Mouse (Mus musculus): ENCODE data around the gene Csnk1d.

The Csnk1d gene

DNA sequence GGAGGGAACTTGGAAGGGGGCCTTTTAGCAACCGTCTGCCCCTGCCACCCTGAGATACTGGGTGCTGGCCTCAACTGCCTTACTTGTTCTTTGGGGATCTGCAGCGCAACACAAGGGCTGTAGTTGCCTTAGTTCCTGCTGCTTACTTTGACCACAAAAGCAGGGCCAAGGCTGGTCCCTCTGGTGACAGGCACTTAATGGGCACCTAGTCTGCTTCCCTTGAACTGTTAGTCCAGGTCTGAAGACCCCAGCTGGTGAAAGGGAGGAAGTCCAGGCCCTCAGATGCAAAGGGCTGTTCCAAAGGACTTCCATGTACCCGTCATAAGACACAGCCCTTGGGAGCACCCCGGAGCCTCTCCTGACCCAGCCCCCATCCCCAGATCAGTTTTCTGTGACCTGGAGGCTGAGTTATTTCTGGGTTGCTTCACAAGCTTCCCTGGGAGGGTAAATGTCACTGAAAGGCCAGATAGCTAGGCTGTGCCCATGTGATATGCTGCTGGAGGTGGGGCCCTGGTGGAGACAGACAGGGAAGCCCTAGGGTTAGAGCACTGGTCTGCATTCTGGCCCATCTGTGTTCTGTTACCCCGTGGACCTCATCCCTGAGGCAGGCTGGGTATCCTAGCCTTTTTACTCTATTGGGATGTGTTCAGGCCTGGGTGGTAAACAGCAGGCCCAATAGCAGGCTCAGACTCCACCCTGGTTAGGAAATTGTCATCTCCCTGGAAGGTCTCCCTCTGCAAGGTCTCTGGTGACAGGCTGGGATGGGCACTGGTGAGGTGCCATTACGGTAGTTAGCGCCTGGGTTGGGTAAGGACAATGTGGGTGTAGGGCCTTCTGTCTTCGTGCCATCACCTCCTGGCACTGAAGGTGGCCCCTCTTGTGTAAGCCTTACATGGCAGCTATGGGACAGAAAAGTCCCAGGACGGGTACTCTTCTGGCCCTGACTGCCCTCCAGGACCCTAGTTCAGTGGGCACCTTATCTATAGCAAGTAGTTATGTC is 39.1 kb downstream of the Csnk1d start:
- DNase-seq (ENCODE audit: low spot score), result no peak

DNA sequence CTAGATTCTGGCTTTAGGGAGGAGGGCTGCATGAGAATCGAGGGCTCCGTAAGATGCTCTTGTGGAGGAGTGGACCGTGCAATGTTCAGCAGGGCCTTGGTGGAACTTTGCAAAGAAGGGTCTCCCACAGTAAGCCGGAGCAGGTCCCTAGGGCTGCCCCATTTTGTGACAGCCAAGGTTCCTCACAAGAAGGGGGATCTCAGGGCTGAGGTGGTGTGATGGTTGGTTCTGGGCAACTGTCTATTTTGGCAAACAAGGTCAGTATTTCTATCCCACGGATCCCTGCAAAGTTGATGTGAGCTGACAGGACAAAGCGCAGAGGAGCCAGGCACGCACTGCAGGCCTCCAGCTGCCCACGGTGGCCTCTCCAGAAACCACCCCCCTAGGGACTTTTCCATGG is 39.9 kb downstream of the Csnk1d start:
- no peak for DNase-seq (ENCODE audit: low spot score)

DNA sequence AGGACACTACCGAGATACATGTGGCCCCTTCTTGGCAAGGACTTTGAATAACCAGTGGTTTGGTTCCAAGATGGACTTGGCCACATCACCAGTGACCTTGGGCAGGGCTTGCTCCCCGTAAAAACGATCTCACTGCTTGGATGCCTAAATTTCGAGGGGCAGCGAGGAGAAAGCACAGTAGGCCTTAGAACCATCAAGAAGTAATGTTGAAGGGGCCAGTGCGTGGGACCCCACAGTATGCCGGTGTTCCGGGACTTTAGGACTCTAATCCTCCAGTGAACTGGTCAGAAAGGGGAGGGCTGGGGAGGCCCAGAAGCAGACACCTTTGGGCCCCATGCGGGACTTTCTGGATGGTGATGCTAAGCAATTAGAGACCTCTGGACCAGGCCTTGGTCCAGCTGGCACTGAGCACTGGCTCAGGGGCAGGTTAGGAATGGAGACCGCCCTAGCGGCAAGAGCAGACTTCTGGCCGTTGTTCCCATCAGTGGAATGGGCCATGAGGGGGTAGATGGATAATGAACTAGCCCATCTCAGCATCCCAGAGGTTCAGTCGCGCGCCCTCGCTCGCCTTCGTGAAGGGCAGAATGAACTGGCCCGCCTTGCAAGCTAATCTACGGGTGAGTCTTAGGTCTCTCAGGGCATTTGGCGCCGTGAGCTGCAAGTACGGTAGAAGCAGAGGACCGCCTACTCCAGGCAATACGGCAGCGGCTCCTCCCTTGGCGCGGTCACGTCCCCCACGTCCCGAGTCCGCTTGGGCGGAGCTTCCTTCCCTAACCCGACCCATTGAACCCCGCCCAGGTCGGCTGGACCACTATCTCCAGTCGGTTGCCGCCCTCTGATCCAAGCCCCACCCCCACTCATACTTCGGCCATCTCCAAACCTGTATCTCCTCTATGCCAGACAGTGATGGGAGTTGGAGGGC is 40.6 kb downstream of the Csnk1d start:
- peak; percentile 62 for DNase-seq (ENCODE audit: low spot score)

DNA sequence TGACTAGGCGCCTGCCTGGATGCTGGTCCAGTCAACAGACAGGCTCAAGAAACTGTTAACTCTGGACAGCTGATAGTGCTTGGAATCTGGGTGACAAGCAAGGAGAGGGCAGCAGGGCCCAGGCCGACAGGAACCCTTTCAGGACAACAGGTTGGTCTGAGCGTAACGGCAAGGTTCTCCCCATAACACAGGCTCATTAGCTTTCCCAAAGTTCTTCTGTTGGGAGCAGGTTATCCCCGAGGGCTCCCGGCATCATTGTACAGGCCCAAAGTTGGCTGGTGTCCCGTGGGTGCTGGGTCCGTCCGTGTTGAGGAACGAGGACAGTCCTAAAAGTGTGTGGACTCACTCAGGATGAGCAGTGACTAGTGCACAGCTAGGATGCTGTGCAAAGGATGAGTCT is 41.3 kb downstream of the Csnk1d start:
- DNase-seq (ENCODE audit: low spot score), result no peak

DNA sequence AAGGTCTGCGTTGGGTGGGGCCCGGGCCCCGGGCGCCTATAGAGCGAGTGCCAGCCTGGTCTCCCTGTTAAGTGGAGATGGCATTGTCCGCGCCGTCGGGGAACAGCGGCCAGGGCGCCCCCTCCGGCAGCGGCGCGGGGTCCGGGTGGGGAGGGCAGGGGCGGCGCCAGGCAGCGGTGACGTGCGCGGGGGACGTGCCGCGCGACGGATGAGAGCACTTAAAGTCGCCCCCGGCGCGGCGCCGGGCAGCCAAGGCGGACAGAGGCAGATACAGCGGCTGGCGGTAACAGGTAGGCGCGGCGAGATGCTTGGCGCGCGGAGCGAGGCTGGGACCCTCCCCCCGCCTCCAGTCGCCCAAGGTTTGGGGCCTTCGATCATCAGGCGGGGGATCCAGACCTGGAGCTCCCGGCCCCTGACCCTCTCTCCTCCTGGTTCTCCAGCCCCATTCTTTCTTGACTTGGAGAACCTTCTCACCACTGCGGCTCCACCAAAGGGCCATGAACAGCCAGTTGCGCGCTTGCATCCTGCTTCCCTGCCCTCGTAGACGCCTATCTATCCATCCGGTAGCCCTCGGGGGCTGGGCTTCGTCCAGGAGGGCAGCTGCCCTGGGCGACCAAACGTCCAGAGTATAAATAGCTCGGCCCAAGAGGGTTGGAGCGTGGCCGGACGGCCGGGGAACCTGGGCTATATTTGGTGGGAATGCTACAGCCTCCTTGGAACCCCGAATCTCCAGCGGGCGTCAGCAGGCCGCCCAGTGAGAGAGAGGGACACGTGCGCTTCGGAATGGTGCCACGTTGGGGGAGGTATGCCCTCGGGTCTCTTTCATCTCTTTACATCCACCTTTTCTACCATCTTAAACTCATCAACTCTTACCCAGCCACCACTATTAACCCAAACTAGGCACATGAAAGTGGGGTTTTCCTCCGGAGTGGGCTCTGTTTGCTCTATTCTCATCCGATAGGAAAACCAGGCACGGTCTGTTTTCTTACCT is 42.0 kb downstream of the Csnk1d start:
- no peak for DNase-seq (ENCODE audit: low spot score)

DNA sequence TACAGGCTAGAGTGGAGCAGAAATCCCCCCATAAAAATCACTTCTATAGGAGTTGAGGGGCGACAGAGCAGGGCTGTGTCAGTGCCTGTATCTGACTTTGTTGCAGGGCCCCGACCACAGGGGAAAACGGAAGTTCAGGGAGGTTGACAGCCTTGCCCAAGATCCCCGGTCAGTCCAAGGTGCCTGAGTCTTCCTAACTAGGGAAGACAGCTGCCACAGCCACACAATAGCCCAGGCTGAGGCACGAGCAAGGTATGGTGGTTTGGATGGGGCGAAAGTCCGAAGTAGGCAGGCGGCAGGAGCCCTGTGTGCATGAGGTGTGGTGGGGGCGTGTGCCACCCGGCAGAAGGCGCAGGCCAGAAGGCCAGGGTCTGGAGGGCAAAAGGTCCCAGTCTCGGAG is 42.8 kb downstream of the Csnk1d start, which contains the start of gene Slc16a3:
TSS of gene Slc16a3 (plus strand) at position 153 of the 400 bp plus-strand sequence.
- DNase-seq (ENCODE audit: low spot score), result no peak

DNA sequence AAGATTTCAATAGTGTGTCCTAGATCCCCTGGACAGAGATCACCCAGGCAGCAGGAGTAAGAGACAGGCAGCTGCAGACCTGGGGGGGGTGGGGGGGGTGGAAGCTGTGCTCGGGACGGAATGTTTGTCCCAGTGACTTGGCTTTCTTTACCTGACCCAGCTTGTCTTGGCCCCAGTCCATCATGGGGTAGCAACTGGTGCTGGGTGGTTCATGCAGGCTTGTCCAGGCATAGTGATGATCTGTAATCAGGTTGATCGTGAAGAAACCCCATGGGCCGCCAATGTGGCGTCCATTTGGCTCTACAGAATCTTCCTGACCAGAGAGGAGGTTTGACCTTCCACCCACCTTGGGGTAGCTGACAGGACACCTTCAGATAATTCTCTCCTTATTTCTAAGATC is 45.2 kb downstream of the Csnk1d start:
- no peak for DNase-seq (ENCODE audit: low spot score)

DNA sequence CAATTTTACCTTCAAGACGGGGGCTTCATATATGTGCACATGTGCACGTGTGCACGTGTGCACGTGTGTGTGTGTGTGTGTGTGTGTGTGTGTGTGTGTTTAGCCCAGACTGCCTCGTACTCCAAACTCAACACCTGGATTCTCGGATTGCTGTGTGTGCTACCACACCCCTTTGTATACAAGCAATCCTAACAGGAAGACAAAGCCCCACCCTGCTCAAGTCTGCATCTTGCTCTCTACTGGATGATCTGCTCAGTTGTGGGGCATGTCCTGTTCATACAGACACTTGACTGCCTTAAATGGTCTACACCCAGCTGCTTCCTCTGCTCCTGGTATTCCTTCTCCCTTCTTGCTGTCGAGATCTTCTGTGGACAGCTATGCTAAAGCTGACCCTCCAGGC is 45.9 kb downstream of the Csnk1d start:
- DNase-seq (ENCODE audit: low spot score), result no peak

DNA sequence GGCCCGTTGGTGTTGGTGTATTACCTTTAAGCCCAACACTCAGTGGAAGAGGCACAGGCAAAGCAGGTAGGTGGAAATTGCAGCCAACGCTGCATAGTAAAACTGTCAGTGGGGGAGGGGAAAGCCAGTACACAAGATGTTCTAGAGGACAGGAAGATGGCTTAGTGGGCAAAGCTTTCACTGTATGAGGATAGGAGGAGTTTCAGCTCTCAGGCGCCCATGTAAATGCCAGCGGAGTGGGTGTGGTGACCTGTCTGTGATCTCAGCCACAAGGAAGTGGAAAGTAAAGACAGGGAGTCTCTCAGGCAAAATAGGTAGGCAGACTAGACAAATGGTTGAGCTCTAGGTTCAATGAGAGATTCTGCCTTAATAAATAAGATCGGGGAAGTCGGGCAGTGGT is 50.2 kb downstream of the Csnk1d start:
- no peak for DNase-seq (ENCODE audit: low spot score)

DNA sequence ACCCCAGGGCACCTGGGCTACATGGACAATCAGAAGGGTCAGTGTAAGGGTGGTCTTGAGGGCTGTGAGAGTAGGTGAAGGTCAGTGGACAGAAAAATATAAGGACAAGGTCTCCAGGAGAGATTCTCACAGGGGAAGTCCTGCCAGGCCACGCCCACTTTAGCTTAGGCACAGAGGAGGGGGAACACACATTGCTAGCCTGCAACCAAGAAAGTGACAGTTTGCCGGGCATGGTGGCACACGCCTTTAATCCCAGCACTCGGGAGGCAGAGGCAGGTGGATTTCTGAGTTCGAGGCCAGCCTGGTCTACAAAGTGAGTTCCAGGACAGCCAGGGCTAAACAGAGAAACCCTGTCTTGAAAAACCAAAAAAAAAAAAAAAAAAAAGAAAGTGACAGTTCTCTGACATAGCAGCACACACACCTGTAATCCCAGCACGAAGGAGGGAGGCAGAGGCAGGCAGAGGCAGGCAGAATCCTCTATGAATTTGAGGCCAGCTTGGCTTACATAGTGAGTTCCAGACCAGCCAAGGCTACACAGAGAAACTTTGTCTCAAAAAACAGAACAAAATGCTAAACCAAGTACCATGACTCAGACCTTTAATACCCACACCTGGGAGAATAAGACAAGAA is 51.3 kb downstream of the Csnk1d start:
- DNase-seq (ENCODE audit: low spot score), result no peak

DNA sequence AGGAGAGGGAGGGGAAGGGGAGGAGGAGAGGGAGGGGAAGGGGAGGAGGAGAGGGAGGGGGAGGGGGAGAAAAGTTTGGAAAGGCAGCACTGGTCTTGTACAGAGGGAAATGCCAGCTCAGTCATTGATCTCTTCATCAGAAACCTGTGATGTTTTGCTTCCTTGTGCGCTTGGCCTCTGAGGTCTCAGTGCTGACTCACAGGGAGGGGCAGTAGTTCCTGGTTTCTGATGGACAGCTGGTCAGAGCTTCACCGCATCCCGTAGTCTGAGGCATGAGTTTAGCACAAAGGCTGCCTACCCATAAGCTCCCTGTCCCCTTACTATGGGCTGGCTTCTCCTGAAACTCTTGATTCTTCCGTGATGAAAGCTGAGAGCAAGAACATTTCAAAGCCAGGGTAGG is 52.3 kb downstream of the Csnk1d start:
- no peak for DNase-seq (ENCODE audit: low spot score)

DNA sequence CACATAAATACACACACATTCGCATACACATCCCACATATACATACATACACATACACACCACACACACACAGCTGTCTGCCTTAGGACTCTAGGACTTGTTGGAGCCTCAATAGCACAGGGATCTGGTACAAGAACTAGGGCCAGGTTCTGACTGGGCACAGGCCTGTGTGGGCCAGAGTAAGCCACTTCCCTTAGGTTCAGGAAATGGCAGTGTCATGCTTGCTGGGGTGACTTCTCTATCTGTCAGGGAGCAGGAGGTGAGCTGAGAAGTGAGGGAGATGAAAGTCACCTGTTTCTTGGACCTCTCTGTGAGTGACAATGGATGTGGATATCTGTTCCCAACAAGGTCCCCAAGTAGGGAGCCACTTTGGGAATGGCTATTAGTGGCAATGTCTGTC is 53.2 kb downstream of the Csnk1d start:
- no peak for DNase-seq (ENCODE audit: low spot score)

DNA sequence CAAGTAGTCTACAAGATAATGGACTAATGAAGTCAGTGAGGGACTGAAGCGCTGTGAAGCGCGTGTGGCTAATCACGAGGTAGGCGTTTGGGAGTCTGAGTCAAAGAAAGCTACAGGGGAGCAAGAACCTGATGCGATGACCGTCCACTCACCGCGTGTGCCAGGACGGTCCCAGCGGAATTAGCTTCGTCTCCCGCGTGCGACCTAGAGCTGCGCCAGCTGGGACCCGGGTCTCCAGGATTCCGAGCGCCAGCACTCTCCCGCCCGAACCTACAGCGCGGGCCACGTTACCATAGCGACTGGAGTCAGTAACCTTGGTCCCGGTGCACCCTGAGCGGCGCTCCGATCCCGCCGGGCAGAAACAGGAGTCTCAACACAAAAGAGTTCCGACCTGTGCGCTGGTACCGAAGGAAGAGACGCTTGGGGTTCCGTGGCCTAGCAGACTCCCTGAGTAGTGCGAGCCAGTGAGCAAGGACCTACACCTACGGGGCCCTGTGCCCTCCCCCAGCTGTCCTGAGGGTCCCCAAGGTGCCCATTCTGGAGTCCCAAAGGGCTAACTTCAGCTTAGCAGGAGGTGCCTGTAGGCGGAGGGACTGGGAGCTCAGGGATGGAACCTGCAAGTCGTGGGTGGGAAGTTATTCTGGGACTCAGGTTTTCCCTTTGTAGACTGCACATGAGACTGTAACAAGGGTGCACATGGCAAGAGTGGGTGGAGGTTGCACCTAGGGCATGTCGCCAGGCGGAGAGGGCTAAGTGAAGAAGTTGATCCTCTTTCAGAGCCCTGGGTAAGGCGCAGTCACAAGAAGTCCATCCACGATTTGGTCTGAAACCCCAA is 58.3 kb downstream of the Csnk1d start, which contains the start of gene Ccdc57:
TSS of gene Ccdc57 (minus strand) at position 309 of the 835 bp plus-strand sequence.
- peak; percentile 94 for DNase-seq (ENCODE audit: low spot score)

DNA sequence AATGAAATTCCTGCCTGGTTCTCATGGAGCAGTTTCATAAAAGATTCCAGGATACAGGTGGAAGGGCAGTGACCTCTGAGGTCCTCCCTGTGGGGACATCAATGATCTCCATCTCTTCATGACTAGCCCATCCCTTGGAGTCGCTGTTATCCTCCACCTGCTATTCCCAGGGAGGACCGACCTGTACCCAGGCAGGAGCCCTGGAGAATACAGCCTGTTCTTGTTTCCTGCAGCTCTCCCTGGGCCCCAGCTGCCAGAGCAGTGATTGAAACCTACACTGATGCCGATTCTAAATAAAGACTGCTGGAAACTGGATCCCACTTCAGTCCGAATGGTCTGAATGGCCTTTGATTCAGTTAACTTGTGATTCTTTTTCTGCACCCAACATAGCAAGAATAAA is 59.7 kb downstream of the Csnk1d start:
- DNase-seq (ENCODE audit: low spot score), result no peak

DNA sequence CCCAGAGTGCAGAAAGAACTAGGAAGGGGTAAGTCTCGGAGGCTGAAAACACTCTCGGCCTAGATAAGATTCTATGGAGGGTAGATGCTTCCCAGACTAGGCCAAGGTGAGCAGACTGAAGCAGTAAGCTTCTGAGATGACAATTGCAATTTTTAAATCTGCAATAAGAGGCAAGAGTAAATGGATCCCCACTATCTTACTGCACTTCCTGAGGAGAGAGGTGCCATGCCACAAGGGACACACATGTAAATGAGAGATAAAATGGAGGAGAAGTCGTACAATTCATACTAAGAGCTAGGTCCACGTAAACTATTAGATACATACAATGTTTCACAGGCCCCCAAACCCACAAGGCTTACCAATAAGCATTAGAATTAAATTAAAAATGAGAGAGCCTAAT is 62.7 kb downstream of the Csnk1d start:
- DNase-seq (ENCODE audit: low spot score), result no peak

DNA sequence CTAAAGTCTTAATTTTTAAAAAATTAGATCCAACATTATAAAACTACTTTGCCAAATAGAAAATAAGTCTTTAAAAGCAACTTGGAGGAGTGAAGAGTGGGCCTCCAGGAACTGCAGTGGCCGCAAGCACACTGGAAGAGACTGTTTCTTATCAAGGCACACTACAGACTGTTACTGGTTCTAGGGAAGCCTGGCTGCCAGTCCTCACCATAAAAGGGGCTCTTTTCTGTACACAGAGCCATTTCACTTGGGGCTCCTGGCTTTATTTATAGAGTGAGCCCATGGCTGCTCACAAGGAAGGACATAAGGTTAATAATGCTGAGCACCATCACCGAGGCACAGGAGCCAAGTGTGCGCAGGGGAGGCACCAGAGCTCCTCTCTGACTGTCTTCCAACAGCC is 68.6 kb downstream of the Csnk1d start:
- DNase-seq (ENCODE audit: low spot score), result no peak

DNA sequence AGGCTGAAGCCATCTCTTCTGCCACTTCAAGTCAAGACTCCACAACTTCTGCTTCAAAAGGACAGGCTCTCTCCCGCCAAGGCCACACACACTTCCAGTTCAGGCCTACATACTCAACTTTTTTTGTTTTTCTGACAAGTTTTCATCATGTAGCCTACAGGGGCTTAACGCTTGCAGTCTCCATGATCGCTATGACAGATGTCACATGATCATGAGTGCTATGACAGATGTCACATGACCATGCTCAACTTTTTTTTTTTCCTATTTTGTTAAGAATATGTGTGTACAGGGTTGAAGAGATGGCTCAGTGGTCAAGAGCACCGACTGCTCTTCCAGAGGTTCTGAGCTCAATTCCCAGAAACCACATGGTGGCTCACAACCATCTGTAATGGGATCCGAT is 73.4 kb downstream of the Csnk1d start:
- DNase-seq (ENCODE audit: low spot score), result no peak

DNA sequence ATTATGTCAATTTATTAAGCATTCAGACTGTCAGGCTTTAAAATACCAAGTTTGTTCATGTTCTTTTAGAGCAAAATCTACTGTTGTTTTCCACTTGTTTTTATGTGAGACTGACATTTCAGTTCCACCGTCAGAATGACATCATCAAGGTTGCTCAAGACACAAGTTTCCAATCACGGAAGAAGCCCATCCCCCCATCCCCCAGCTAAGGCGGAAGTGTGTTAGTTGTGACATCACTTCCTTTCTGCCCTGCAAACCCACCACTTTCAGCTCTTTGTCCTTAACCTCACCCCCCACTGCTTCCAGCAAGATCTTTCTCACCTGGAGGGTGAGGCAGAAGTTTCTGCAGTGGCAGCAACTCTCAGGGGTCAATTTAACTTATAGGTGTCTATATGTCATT is 74.7 kb downstream of the Csnk1d start:
- DNase-seq (ENCODE audit: low spot score), result no peak

DNA sequence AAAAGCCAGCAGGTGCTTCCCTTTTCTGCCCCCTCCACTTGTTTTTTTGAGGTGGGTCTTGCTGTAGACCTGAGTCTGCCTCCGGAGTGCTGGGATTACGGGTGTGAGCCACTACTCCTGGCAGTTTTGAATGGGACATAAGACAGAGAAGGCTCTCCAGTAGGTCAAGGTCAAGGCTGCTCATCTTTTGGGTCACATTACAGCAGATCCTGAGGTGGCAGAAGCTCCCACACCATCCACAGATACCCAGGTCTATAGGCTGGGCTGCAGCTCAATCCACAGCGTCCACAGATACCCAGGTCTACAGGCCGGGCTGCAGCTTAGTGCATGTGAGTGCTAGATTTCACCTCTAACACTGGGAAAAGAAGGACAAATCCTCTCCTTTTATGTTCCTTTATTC is 77.3 kb downstream of the Csnk1d start:
- DNase-seq (ENCODE audit: low spot score), result no peak
